8 mouse cellular contexts compared by ENCODE assay signal in the genomic region with DNA sequence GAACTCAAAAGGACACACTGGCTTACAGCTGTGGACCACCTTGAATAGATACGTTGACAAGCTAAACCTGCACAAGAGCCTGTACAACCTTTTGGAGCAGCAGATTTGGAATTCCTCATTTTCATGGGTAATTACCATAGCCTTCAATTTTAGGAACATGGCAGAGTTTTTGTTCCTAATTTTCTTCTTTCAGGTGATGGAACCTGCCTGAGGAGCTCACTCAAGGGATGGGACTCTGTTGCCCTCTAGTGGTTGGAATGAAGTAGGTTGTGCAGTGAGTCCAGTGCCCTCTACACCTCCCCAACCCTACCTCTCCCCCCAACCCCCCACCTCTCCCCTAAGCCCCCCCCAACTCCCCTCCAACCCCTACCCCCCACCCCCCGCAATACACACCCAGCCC.
DNase-seq lines count a peak whose midpoint lies in the region; ATAC-seq and TF ChIP-seq lines count a peak whose summit lies in the region.
"Had no signal": no experiment of that assay in that cellular context is flagged by ENCODE, and none has a peak within 500 bp of the region (broad histone marks: within the 10 kb centered on the region; RNA-seq: fewer than 3 reads in every experiment).

No protein-coding gene starts in this region.

- H3K27me3 ChIP-seq in kidney, embryonic 15.5 days = no peaks in the 10 kb centered on the region
- no peaks in the 10 kb centered on the region for H3K27me3 ChIP-seq in MEL (ENCODE audit: control insufficient read depth in 1 of 2, insufficient read depth in 2 of 2, low read length in 2 of 2)
- no peaks in the 10 kb centered on the region for H3K27me3 ChIP-seq in liver, embryonic 14.5 days (ENCODE audit: control insufficient read depth, insufficient read depth, low read length)
- H3K27me3 ChIP-seq: heart, embryonic 15.5 days had no signal

- peak; percentile 4 to 34 for DNase-seq in kidney, adult 8-10 months
- DNase-seq in MEL (ENCODE audit: low read depth, low spot score) = peak; percentile 37
- peak; percentile 17 for DNase-seq in c-Kit-positive CD71-negative TER-119-negative erythroid progenitor cells, embryonic 14.5 days (ENCODE audit: low read depth)
- peak in 2 of 3 experiments; percentile 2 to 7 for DNase-seq in liver, embryonic 14.5 days (ENCODE audit: low read depth in 3 of 3, low spot score in 3 of 3)
- no peak for DNase-seq in gastrocnemius, postnatal 36 days

- H3K79me2 ChIP-seq in MEL (ENCODE audit: control insufficient read depth, insufficient read depth, low read length, poor library complexity) = no peaks in the 10 kb centered on the region

- TF ChIP-seq POLR2A in MEL (IDR thresholded peaks at IDR 0.05; ENCODE audit: control insufficient read depth in 1 of 2, insufficient read depth in 1 of 2, low read depth in 1 of 2, low read length in 2 of 2, poor library complexity in 1 of 2) = no peak

- ATAC-seq in kidney, embryonic 15.5 days (replicated peaks; ENCODE audit: low FRiP score) = no peak
- peak; percentile 55; the same call in 1 of the 2 replicates for ATAC-seq in liver, embryonic 14.5 days (ENCODE audit: insufficient read depth)
- ATAC-seq in inflammation-experienced regulatory T-cells, adult 6 months = no peak

- intact Hi-C loops in gastrocnemius, postnatal 36 days (cut with DNase I) = no loop called here

- no peak for TF ChIP-seq EP300 in MEL (IDR thresholded peaks at IDR 0.05; ENCODE audit: low read depth in 1 of 2, low read length in 2 of 2)
- no peak for TF ChIP-seq EP300 in liver, embryonic 14.5 days (IDR thresholded peaks at IDR 0.05; ENCODE audit: low read depth)

- TF ChIP-seq RAD21 in MEL (IDR thresholded peaks at IDR 0.05; ENCODE audit: low read depth, low read length) = peak; percentile 84

- H3K27ac ChIP-seq in kidney, embryonic 15.5 days = no peak overlapping the region
- H3K27ac ChIP-seq in MEL (ENCODE audit: control insufficient read depth, low read depth, low read length) = no peak overlapping the region
- no peak overlapping the region for H3K27ac ChIP-seq in liver, embryonic 14.5 days
- H3K27ac ChIP-seq: heart, embryonic 15.5 days had no signal

- TF ChIP-seq CTCF in MEL (IDR thresholded peaks at IDR 0.05 in 2 of 3, conservative IDR thresholded peaks at IDR 0.05 in 1 of 3; ENCODE audit: control insufficient read depth in 1 of 3, insufficient read depth in 1 of 3, low read depth in 2 of 3, low read length in 3 of 3, poor library complexity in 1 of 3, severe bottlenecking in 1 of 3) = peak; percentile 66 to 70 (median 68)
- peak; percentile 75 for TF ChIP-seq CTCF in liver, embryonic 14.5 days (IDR thresholded peaks at IDR 0.05; ENCODE audit: low read depth)

- H3K9ac ChIP-seq in kidney, embryonic 15.5 days = no peak overlapping the region
- no peak overlapping the region for H3K9ac ChIP-seq in MEL (ENCODE audit: control insufficient read depth, low read depth, low read length, poor library complexity, severe bottlenecking)
- H3K9ac ChIP-seq in liver, embryonic 14.5 days (replicated peaks) = no peak overlapping the region
- H3K9ac ChIP-seq: heart, embryonic 15.5 days had no signal

- WGBS in kidney, embryonic 15.5 days = 75% methylated on average over 2 of the region's 2 CpGs
- 56% methylated on average over 2 of the region's 2 CpGs for WGBS in liver, embryonic 14.5 days (ENCODE audit: insufficient replicate concordance)

- H3K9me3 ChIP-seq in kidney, embryonic 15.5 days (replicated peaks) = no peaks in the 10 kb centered on the region
- no peaks in the 10 kb centered on the region for H3K9me3 ChIP-seq in MEL (replicated peaks; ENCODE audit: insufficient read depth, low read length)
- no peaks in the 10 kb centered on the region for H3K9me3 ChIP-seq in liver, embryonic 14.5 days (ENCODE audit: control insufficient read depth, low read length)
- H3K9me3 ChIP-seq: heart, embryonic 15.5 days had no signal

- H3K36me3 ChIP-seq in kidney, embryonic 15.5 days = no peaks in the 10 kb centered on the region
- H3K36me3 ChIP-seq in MEL (ENCODE audit: control insufficient read depth in 1 of 2, insufficient read depth in 2 of 2, low read length in 2 of 2) = no peaks in the 10 kb centered on the region
- no peaks in the 10 kb centered on the region for H3K36me3 ChIP-seq in liver, embryonic 14.5 days (replicated peaks; ENCODE audit: control insufficient read depth, insufficient read depth, low read depth)
- H3K36me3 ChIP-seq: heart, embryonic 15.5 days had no signal

- H3K4me2 ChIP-seq in kidney, embryonic 15.5 days = no peak overlapping the region
- H3K4me2 ChIP-seq in liver, embryonic 14.5 days (ENCODE audit: low read depth) = no peak overlapping the region
- H3K4me2 ChIP-seq: heart, embryonic 15.5 days had no signal

- H3K4me3 ChIP-seq in kidney, embryonic 15.5 days (replicated peaks) = no peak overlapping the region
- H3K4me3 ChIP-seq in MEL (ENCODE audit: control insufficient read depth in 1 of 2, insufficient read depth in 1 of 2, low read depth in 2 of 2, low read length in 2 of 2) = no peak overlapping the region
- H3K4me3 ChIP-seq in liver, embryonic 14.5 days (ENCODE audit: insufficient read depth in 1 of 2, low read depth in 2 of 2, low read length in 2 of 2) = no peak overlapping the region
- H3K4me3 ChIP-seq: heart, embryonic 15.5 days had no signal

- H3K4me1 ChIP-seq in kidney, embryonic 15.5 days = no peaks in the 10 kb centered on the region
- H3K4me1 ChIP-seq in MEL (ENCODE audit: control insufficient read depth in 1 of 2, insufficient read depth in 2 of 2, low read length in 2 of 2) = no peaks in the 10 kb centered on the region
- no peaks in the 10 kb centered on the region for H3K4me1 ChIP-seq in liver, embryonic 14.5 days (replicated peaks; ENCODE audit: control insufficient read depth in 2 of 2, insufficient read depth in 2 of 2, low read length in 1 of 2)
- H3K4me1 ChIP-seq: heart, embryonic 15.5 days had no signal

TF ChIP-seq in MEL, 35 proteins besides CTCF, POLR2A, EP300 and RAD21:
- TF ChIP-seq ZNF384 (IDR thresholded peaks at IDR 0.05; ENCODE audit: low read depth, low read length) (no peak), ZC3H11A (IDR thresholded peaks at IDR 0.05; ENCODE audit: low read depth, low read length) (peak; percentile 69), MEF2A (IDR thresholded peaks at IDR 0.05; ENCODE audit: extremely low read depth, insufficient replicate concordance, low read depth, low read length, poor library complexity, severe bottlenecking) (no peak), SIN3A (IDR thresholded peaks at IDR 0.05; ENCODE audit: low read length) (no peak), GABPA (IDR thresholded peaks at IDR 0.05; ENCODE audit: low read depth, low read length) (no peak), BHLHE40 (IDR thresholded peaks at IDR 0.05; ENCODE audit: borderline replicate concordance, low read depth, low read length) (no peak), ZKSCAN1 (IDR thresholded peaks at IDR 0.05; ENCODE audit: low read depth, low read length) (no peak), USF1 (IDR thresholded peaks at IDR 0.05; ENCODE audit: low read depth, low read length) (no peak), TBP (IDR thresholded peaks at IDR 0.05; ENCODE audit: low read depth, low read length) (no peak), SMC3 (IDR thresholded peaks at IDR 0.05; ENCODE audit: low read depth, low read length) (peak; percentile 74), USF2 (IDR thresholded peaks at IDR 0.05; ENCODE audit: borderline replicate concordance in 1 of 2, insufficient read depth in 1 of 2, low read depth in 1 of 2, low read length in 2 of 2) (no peak), MAX (IDR thresholded peaks at IDR 0.05; ENCODE audit: low read length) (no peak), POLR2AphosphoS2 (IDR thresholded peaks at IDR 0.05; ENCODE audit: low read length) (no peak)

Comparison
In these comparisons a context has a peak if more than half of its experiments do, and no peak if none do; other contexts are left out.
1. DNase-seq: peak in kidney, adult 8-10 months (2 of 2), MEL (single experiment), c-Kit-positive CD71-negative TER-119-negative erythroid progenitor cells, embryonic 14.5 days (single experiment) and liver, embryonic 14.5 days (2 of 3); none in gastrocnemius, postnatal 36 days (0 of 2).